Mouse (Mus musculus): ENCODE measurements around the gene Pdzd3.

DNA sequence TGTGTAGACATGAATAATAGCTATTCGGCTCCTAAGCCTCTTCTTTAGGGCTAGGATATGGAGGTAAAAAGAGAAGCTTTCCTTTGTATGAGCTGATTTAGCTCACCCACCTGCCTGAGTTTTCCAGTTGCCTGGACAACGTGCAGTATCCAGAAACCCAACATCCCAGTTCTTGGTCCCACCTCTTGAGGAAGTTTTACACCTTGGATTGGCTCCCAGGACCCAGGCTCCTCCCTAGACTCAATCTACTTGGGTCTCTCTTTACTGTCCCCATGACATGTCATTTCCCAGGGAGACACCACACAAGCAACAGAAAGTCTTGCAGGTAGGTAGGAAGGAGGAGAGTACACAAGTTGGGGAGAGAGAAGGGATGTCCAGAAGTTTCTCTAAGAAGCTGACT lies 10.9 kb downstream of the Pdzd3 start, which contains the start of gene Ccdc153:
- TF ChIP-seq CTCF (IDR thresholded peaks at IDR 0.05; ENCODE audit: insufficient read depth, low read length) (no peak), POLR2A (IDR thresholded peaks at IDR 0.05; ENCODE audit: borderline replicate concordance, extremely low read depth, low read depth, low read length) (no peak)
